Mouse (Mus musculus) forebrain, embryonic 10.5 days (tissue): ENCODE measurements around the gene Adam33. TPM values are rescaled to one million over a fixed set of nuclear protein-coding genes. Genes with fewer than 3 reads are reported as not detected.

Source experiments
- DNase-seq: peaks from one replicate; pipeline ENCODE4 v3.0.0-alpha.2; 2017; ENCODE audit warnings: low spot score; ENCODE audit errors: extremely low spot score
- H3K27ac ChIP-seq: fragments of 300-500 bp; sonication (generic); 2 replicates; pipeline ENCODE4 v1.5.1; 2016; ENCODE audit warnings: mild to moderate bottlenecking
- H3K27me3 ChIP-seq: fragments of 300-500 bp; sonication (generic); 2 replicates; pipeline ENCODE4 v1.6.1; 2016; ENCODE audit warnings: mild to moderate bottlenecking; ENCODE audit not compliant: poor library complexity, severe bottlenecking
- H3K36me3 ChIP-seq: fragments of 300-500 bp; sonication (generic); replicated peaks from 2 replicates; pipeline ENCODE4 v1.6.1; 2016; ENCODE audit warnings: mild to moderate bottlenecking, moderate library complexity
- H3K4me1 ChIP-seq: fragments of 300-500 bp; sonication (generic); 2 replicates; pipeline ENCODE4 v1.6.1; 2016
- H3K4me3 ChIP-seq: fragments of 300-500 bp; sonication (generic); 2 replicates; pipeline ENCODE4 v1.5.1; 2016; ENCODE audit warnings: mild to moderate bottlenecking, moderate library complexity
- H3K9me3 ChIP-seq: fragments of 300-500 bp; sonication (generic); 2 replicates; pipeline ENCODE4 v1.6.1; 2016; ENCODE audit warnings: mild to moderate bottlenecking, moderate library complexity
- WGBS: fragments of 180-500 bp; shearing (Covaris S2); methylation state at CpG from one replicate; pipeline ENCODE4 v1.1.7; 2016; 5-methylcytosine and 5-hydroxymethylcytosine counted together
- polyA plus RNA-seq: library from polyadenylated mRNA; unstranded; fragments of >200 nt; fragmentation: Nextera tagmentation; extraction: Ambion mirVana; gene quantifications from 2 replicates; pipeline ENCODE4 v1.2.1, GENCODE M21; 2016

Gene Adam33
- polyA plus RNA-seq, 1 experiment from 2014 or later, result 0.63 TPM

DNA sequence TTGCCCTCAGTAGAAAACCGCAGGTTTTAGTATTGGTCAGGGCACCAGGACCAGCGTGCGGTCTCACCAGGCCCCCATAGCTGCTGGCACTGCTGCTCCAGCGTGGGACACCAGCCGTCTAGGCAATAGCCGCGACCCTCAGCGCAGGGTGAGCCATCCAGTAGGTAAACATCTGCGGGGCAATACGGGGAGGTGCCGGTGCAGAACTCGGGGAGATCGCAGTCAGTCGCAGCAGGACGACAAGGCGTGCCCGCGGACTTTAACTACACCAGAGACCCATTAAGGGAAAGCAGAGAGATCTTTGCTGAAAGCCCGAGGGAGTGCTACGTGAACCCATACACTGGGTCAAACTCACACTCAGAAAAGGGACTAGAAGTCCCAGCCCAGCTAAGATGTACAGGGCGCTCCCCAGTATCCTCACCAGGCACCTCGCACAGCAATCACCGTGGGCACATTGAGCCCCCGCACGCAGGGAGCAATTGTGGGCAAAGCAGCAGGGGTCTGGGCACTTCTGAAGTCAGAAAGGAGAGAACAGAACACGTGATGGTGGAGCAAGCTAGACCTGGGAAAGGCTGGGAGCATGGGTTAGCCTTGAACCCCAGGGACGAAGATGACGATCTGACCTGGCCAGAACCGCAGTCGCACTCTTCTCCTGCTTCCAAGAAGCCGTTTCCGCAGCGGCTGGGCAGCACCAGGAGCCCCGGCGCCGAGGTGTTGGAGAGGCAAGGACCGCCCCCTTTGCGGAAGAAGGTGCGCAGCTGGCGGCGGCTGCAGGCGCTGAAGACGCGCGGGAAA is 9.6 kb downstream of the Adam33 start:
- no peak overlapping the region for H3K27ac ChIP-seq
- no peaks in the 10 kb centered on the region for H3K9me3 ChIP-seq
- 1% methylated on average over 45 of the region's 45 CpGs for WGBS
- peaks cover 88% of the 10 kb centered on the region for H3K27me3 ChIP-seq
- peaks cover 34% of the 10 kb centered on the region for H3K4me1 ChIP-seq
- H3K36me3 ChIP-seq, result no peaks in the 10 kb centered on the region
- peak overlapping the region; percentile 47 for H3K4me3 ChIP-seq
- DNase-seq, result no peak

DNA sequence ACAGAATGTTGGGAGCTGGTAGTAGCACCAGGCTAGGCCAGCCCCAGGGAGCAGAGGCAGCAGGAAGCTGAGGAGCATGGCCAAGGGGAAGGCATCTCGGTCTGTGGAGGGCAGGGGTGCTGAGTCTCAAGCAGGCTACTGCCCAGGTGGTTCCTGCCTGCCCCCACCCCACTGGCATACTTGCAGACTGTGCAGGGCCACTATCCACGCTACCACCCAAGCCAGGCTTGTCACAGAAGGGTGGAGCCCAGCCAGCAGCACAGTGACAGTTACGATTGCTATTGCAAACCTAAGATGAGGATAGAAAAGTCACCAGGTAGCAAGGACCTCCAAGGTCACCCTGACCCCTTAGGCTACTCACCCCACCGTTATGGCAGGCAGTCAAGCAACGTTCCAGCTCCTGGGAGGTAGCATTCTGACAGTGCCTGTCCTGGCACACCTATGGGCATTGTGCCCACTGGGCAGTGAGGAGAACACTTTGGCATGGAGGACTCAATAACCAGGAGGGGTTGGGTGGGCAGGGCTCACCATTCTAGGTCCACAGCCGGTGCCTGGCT is 10.7 kb downstream of the Adam33 start:
- Histone ChIP-seq H3K4me3 (no peak overlapping the region), H3K4me1 (peaks cover 34% of the 10 kb centered on the region), H3K9me3 (no peaks in the 10 kb centered on the region), H3K27me3 (peaks cover 82% of the 10 kb centered on the region), H3K36me3 (no peaks in the 10 kb centered on the region), H3K27ac (no peak overlapping the region)
- WGBS, result 69% methylated on average over 6 of the region's 6 CpGs
- no peak for DNase-seq

DNA sequence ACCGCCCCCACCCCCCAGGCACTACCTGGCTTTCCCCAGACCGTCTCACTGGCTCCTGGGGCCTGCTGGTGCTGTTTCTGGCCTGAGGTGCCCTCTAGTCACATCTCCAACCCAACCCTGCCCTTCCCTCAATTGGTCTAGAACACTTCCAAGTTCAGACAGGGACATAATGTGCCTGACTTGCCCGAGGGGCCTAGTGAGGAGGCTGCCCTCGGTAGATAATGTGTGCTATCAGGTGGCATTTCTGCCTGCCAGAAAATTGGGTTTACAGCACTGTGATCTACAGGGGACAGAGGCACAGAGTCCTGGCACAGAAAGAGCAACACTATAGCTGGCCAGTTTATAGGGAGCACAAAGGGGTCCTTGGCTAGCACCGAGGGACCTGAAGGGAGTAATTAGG is 11.6 kb downstream of the Adam33 start:
- DNase-seq, result no peak
- Histone ChIP-seq H3K9me3 (no peaks in the 10 kb centered on the region), H3K4me1 (peaks cover 34% of the 10 kb centered on the region), H3K36me3 (no peaks in the 10 kb centered on the region), H3K27me3 (peaks cover 75% of the 10 kb centered on the region), H3K4me3 (no peak overlapping the region), H3K27ac (no peak overlapping the region)
- 77% methylated on average over 5 of the region's 5 CpGs for whole genome bisulfite sequencing

DNA sequence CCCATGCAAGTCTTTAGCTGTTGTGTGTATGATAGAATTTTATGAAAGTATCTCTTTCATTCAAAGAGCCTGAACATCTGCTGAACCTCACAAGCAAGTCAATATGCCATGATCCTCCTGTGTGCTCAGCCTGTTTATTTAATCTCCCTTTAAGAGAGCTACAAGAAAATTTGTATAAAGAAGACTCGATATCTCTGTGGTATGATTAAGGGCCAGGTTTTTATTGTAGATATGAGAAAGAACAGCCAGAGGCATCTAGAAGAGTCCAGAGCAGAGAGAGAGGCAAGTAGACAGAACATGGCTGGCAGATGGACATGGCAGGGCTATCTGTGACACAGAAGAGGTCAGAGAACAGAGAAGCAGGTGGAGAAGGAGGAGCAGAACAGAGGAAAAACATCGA is 17.6 kb downstream of the Adam33 start:
- WGBS, result 82% methylated on average over 2 of the region's 2 CpGs
- DNase-seq, result no peak
- Histone ChIP-seq H3K36me3 (no peaks in the 10 kb centered on the region), H3K9me3 (no peaks in the 10 kb centered on the region), H3K4me1 (peaks cover 13% of the 10 kb centered on the region), H3K27ac (no peak overlapping the region), H3K27me3 (peaks cover 46% of the 10 kb centered on the region), H3K4me3 (no peak overlapping the region)

DNA sequence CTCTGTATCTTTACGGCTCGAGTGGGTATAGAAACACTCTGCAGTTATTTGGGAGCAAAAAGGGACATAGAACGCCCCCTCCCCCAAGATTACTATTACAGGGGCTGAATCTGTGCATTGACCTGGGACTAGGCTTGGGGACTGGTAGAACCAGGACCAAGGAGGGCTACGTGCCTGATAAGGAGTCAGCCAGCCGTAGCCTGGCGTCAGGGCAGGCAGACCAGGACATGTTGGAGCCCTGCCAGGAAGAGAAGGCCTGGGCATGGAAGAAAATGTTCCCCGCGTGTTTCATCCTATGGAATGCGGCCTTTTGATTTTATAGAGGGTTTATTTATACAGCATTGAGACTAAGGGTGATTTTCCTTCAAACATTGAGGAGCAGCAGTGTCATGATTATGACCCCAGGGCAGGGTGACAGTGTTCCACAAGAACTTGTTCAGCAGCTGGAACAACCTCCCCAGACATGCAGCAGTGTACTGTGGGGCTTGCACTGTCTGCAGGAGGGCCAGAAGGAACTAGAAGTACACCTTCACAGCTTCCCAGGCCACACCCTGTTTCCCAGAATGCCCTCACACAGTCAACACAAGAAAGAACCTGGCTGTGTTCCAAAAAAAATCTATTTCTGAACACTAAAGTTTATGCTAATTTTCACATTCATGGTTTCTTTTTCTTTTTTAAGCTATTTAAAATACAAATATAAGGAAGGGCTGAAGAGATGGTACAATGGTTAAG is 18.5 kb downstream of the Adam33 start:
- DNase-seq, result no peak

DNA sequence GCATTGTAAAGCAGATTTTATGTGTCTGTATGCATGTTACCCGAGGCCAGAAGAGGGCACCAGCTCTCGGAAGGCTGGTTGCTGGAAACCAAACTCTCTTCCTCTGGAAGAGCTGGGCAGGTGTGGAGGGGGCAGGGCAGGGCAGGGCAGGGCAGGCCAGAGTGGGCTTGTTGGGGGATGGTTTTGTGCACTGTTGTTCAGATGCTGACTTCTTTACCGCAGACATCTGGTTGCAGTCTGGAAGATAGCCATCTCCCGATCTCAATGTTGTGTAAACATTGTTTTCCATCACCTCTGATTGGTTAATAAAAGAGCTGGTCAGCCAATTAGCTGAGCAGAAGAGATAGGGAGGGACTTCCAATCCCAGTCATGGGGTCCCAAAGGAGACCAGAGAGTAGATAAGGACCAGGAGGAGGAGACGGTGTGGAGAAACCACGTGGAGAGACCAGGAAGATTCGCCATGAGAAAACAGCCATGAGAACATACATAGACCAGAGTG is 19.2 kb downstream of the Adam33 start:
- Histone ChIP-seq H3K4me3 (peak overlapping the region; percentile 35), H3K27ac (no peak overlapping the region), H3K36me3 (no peaks in the 10 kb centered on the region), H3K9me3 (no peaks in the 10 kb centered on the region), H3K27me3 (peaks cover 52% of the 10 kb centered on the region), H3K4me1 (peaks cover 21% of the 10 kb centered on the region)
- DNase-seq, result no peak
- 10% methylated on average over 7 of the region's 7 CpGs for WGBS

More for the DNA sequence above, 18.5 kb downstream of the Adam33 start:
- Histone ChIP-seq H3K36me3 (no peaks in the 10 kb centered on the region), H3K4me3 (no peak overlapping the region), H3K27me3 (peaks cover 46% of the 10 kb centered on the region), H3K9me3 (no peaks in the 10 kb centered on the region), H3K27ac (no peak overlapping the region), H3K4me1 (peaks cover 21% of the 10 kb centered on the region)
- WGBS, result 87% methylated on average over 9 of the region's 9 CpGs

DNA sequence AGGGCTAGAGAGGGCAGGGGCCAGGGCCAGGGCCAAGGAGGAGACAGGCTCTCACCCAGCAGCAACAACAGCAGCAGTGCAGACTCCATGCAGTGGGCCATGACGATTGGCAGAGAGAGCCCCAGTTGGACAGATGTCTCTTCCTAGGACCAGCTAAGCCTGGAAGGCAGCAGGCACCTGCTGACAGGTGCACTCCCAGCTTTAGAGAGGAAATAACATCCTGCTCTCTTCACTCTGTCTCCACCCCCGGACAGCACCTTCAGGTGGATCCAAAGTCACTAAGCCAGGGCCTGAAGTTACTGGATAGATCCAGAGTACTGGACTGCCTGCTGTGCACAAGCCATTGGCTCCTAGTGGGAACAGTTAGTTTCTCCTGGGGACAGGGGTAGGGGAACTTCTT is 20.6 kb downstream of the Adam33 start, which contains the start of gene Gfra4:
Gene Gfra4 (minus strand): TSS at position 101 of the 400 bp plus-strand sequence.
- Histone ChIP-seq H3K4me3 (no peak within 1 kb of the TSS), H3K27ac (no peak within 1 kb of the TSS), H3K36me3 (no peaks in the 10 kb centered on the region), H3K27me3 (peaks cover 64% of the 10 kb centered on the region), H3K9me3 (no peaks in the 10 kb centered on the region), H3K4me1 (peaks cover 21% of the 10 kb centered on the region)
- no peak for DNase-seq
- WGBS, result 77% methylated on average over 2 of the region's 2 CpGs

DNA sequence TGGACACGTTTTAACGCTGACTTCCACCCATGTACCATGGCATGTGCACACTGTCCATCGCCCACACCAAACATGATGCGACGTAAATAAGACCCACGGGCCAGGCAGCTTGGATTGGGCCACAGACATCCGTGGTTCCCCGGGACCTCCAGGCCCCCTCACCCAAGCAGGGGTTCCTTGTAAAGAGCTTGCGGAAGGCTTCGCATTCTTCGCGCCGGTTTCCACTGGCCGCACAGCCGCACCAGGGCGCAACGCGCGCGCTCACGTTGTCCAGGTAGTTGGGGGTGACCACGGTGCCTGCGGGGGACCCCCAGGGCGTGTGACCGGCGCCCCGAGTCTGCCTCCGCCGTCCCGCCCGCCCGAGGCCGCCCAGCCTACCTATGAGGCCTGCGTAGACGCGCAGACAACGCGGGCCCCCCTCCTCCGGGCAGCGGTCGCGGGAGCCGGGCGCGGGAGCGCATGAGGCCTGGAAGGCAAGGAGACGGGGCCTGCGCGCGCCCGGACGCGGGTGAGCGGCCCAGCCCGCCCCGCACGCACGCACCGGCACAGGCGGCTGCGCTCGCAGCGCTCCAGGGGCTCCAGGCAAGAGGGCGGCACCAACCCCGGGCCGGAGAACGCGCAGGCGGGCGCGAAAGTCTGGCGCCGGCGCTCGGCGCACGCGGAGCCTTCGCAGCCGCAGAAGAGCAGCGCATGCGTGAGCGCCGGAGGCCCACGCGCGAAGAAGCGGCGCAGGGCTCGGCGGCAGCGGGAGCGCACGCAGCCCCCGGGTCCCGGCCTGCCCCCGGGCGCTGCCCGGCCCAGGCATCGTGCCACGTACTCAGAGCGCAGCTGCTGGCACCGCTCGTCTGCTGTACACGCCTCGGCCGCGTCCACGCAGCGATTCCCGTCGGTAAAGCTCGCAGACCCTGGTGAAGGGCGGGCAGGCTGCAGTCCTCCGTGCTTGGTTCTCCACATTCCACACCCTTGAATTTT is 22.5 kb downstream of the Adam33 start:
- Histone ChIP-seq H3K27me3 (peaks cover 71% of the 10 kb centered on the region), H3K36me3 (no peaks in the 10 kb centered on the region), H3K4me3 (peak overlapping the region; percentile 69), H3K27ac (peak overlapping the region; percentile 74; the same call in 1 of the 2 replicates), H3K9me3 (no peaks in the 10 kb centered on the region), H3K4me1 (peaks cover 21% of the 10 kb centered on the region)
- no peak for DNase-seq
- WGBS, result 2% methylated on average over 115 of the region's 115 CpGs

DNA sequence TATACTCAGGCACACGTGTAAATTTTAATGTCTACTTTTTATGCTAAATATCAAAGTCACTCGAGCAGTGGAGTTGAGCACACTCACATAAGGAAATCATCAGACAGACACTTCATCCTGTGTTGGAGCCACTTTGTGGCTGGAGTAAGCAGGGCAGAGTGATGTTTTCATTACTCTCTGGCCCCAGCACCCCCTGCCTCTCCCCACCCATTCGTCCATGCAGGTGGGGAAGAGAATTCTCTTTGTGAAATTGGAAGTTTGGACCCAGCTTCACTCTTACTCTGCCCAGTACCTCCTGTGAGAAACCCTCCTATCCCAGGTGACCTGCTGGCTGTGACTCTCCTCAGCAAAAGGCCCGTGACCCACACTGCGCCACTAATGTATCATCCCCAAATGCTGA is 24.9 kb downstream of the Adam33 start:
- Histone ChIP-seq H3K4me1 (peaks cover 16% of the 10 kb centered on the region), H3K27ac (no peak overlapping the region), H3K36me3 (no peaks in the 10 kb centered on the region), H3K27me3 (peaks cover 65% of the 10 kb centered on the region), H3K4me3 (no peak overlapping the region), H3K9me3 (no peaks in the 10 kb centered on the region)
- 82% methylated on average over 5 of the region's 5 CpGs for WGBS
- DNase-seq, result no peak

DNA sequence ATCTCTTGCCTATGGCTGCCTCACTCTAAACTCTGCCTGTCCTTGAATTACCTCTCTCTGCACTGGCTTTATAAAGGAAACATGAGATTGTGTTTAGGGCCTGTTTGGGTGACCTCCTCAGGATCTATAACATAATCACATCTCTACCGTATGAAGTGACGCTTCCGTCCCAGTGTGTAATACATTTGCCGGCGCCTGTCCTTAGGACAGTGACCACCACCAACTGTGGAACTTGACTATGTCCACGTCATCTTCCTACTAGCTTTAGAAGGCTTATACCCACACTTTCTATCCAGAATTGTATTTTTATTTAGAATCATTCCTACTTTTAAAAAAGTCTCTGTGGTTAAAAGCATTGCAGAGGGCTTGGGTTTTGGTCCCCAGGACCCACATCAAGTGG is 25.4 kb downstream of the Adam33 start:
- H3K4me3 ChIP-seq, result no peak overlapping the region
- WGBS, result 92% methylated on average over 6 of the region's 6 CpGs
- H3K27ac ChIP-seq, result no peak overlapping the region
- H3K4me1 ChIP-seq, result peaks cover 16% of the 10 kb centered on the region
- no peak for DNase-seq
- H3K27me3 ChIP-seq, result peaks cover 61% of the 10 kb centered on the region
- no peaks in the 10 kb centered on the region for H3K36me3 ChIP-seq
- H3K9me3 ChIP-seq, result no peaks in the 10 kb centered on the region

DNA sequence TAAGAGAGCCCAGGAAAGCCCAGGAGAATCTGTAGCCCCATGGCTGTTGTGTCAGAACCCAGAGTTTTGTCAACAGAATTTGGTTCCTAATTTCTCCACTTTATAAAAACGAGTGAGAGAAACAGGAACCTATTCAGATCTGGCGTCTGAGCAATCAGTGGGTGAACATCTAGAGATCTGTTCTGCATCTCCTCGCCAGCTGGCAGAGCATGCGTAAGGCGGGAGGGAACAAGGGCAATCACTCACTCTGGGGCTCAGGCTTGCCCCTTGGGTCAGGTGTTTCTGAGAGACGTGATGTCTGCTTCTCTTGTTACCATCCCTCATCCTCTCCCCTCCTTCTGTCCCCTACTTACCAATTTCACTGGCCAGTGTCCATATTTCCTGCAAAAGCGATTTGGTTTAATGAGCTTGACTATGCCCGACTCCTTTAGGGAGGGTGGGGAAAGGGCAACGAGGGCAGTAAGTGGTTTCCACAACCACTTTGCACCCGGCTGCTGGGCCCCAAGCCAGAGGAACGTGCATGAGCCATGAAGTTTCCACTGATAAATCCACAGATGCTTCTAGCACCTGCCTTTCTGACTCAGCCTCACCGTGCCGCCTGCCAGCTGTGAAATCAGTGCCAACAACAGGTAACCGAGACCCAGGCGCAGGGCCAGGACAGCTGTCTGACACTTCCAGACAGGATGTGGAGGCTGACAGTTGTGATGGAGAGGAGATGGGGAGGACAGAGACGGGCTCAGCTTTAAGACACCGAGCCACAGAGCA is 26.2 kb downstream of the Adam33 start:
- peaks cover 53% of the 10 kb centered on the region for H3K27me3 ChIP-seq
- H3K36me3 ChIP-seq, result no peaks in the 10 kb centered on the region
- no peak for DNase-seq
- WGBS, result 76% methylated on average over 17 of the region's 17 CpGs
- H3K27ac ChIP-seq, result no peak overlapping the region
- no peak overlapping the region for H3K4me3 ChIP-seq
- H3K9me3 ChIP-seq, result no peaks in the 10 kb centered on the region
- H3K4me1 ChIP-seq, result peaks cover 16% of the 10 kb centered on the region
